Mouse (Mus musculus) ZHBTc4 (cell line): ENCODE measurements at regions not wholly inside any gene's neighbourhood (a gene's known extent, or its start where the extent isn't known, plus 50 kb on each side); places are given as distances from the start of the nearest gene placed in this dataset.

Experiments
- DNase-seq: peaks from one replicate; pipeline ENCODE4 v3.0.0-alpha.2; 2011; ENCODE audit warnings: low read depth, low spot score

GRCm38 (mm10) chr2:100918122-100918521 is 706.4 kb upstream of the Rag2 start:
- no peak for DNase-seq

DNA sequence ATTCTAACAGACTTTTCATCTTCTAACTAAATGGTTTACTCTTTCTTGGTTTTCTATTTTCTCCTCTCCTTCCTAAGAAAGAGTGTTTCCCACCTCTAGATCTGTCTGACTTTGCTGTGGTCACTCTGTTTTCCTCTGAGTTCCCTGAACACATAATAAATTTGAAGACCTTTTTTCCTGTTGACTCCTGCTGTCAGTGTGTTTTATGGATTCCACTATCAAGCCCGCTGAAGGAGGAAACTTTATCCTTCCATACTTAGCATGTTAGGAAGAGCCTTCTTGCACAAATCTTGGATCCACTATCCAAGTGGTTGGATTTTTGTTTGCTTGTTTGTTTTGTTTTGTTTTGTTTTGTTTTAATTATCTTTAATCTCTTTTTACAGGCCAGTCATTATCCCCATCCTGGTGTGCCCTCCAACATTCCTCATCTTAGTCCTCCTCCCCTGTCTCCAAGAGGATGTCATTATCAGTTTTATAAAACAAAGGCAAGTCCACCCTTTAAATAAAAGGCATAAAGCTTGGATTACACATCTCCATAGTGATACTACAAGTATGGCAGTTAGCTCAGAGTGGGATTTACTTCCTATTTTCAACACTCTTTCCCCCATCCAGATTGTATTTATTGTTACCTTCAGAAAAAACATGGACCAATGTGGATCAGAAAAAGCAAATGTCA is 704.8 kb upstream of the Rag2 start:
- no peak for DNase-seq

DNA sequence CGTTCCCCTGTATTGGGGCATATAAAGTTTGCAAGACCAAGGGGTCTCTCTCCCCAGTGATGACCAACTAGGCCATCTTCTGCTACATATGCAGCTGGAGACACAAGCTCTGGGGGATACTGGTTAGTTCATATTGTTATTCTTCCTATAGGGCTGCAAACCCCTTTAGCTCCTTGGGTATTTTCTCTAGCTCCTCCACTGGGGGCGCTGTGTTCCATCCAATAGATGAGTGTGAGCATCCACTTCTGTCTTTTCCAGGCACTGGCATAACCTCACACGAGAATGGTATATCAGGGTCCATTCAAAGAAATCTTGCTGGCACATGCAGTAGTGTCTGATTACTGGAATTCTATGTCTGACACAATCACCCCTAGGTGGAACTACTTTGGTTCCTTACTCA is 675.9 kb upstream of the Rag2 start:
- peak; percentile 30 for DNase-seq

DNA sequence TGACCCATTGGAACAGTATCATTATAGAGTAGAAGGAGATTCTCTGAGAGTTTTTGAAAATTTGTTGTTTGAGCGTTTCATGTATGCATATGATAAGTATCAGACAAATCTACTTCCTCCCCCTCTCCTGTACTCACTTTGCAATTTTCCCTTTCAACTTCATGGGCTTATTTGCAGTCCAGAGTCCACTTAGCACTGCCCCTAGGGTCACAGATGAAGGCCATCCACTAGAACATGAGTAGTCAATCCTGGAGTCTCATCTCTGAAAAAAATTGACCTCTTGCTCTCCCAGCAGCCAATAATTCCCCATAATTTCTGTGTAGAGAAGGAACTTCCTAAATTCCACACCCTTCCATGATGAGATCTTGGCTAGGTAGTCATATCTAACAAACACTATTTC is 665.1 kb upstream of the Rag2 start:
- no peak for DNase-seq

DNA sequence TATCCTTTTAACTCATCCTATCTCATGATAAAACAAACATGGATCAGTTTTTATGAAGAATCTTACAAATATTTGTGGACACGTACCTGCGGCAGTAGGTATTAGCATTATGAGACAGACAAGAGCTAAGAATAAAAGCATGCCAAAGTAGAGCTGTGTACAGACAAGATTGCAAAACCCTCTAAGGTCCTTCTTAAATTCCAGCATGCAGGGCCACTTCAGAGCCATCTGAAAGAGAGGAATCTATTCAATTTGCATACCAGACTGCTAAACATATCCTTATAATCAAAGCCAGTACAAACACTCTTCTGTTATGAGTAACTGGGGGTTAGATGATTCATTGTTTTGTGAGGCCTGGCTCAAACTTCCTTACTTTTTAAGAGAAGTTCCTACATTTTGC is 659.9 kb upstream of the Rag2 start:
- no peak for DNase-seq

DNA sequence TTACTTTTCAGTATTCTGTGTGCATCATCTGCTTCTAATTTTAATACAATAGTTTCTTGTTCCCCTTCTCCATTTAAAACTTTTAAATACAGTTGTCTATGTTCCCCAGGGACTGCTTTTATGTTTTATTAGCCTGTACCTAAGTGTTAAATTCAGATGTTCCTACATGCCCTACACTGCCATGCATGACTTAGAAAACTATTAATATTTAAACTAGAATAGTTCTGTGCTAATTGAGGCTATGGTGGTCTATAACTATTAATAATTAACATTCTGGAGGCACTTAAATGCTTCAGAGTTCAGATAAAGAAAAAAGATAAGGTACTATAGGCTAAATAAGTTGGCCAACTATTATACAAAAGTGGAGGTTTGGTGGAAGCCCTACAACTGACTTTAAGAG is 647.3 kb upstream of the Rag2 start:
- no peak for DNase-seq

- no peak for DNase-seq
Observed at GRCm38 (mm10) chr2:100982362-100982761, 642.2 kb upstream of the Rag2 start.

DNA sequence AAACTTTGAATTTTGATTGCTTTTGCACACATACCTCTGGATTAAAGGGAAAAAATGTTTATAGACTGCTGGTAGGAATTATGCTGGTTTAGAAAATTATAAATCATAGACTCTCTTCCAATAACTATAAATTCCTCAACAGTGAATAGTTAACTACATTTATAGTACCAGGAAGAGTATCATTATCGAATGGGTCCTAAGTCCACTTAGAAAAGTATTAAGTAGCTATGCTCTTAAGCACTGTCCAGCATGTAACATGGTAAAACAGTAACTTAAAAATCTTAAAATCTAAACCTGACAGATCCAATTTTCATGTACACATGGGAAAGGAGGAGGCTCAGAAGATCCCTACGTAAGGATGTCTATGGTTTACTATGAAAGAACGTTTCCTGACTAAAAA is 609.2 kb upstream of the Rag2 start:
- DNase-seq = no peak

DNA sequence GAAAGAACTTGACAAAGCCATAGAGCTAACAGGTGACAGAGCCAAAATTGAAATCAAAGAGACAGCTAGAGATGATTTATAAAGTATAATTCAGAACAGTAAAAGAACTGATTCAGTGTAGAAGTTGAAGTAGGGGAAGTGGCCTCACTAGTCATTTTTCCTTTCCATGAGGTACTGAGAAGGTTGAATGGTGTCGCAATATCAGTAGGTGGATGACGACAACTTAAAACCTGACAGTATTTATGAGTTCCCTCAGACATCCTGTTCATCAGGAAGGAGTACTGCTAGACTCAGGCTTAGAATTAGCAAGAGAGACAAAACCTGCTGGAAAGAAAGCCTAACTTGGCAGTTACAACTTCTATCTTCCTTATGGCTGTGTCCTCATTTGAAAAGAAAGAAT is 605.1 kb upstream of the Rag2 start:
- DNase-seq = no peak

DNA sequence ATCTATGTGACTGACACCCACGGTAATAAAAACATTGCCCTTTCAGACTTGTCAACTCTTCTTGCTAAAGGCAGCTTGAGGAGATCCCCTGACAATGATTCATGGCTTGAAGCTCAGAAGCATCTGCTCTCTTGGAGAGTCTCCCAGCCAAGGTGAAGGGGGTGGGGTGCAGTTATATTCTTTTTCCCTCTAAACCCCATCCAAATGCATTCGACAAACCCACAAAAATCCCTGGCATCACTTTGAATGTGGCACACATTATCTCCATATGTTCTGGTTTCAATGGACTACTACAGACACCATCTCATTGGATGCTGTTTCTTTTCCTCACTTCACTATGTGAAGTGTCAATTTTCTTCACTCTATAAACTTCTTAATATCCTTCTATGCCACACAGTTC is 603.0 kb upstream of the Rag2 start:
- no peak for DNase-seq

DNA sequence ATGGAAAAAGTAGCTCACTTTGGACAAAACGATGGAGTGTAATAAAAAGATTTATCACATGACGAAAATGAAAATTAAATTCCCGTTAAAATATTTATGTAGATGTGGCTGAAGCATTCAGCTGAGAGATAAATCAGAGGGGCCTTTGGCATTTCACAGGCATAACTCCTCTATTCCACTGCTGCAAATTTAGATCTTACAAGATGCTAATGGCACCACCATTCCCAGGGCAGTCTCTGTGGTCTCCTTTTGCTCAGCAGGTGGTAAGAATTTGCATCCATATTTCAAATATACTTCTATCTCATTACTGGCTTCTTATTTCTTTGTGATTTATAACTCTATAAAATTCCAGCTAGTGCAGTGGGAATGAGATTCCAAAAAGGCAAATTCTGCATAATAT is 581.5 kb upstream of the Rag2 start:
- DNase-seq = no peak

GRCm38 (mm10) chr2:101062939-101063338 is 561.6 kb upstream of the Rag2 start:
- no peak for DNase-seq

GRCm38 (mm10) chr2:101074990-101075389 is 549.5 kb upstream of the Rag2 start:
- DNase-seq = no peak

DNA sequence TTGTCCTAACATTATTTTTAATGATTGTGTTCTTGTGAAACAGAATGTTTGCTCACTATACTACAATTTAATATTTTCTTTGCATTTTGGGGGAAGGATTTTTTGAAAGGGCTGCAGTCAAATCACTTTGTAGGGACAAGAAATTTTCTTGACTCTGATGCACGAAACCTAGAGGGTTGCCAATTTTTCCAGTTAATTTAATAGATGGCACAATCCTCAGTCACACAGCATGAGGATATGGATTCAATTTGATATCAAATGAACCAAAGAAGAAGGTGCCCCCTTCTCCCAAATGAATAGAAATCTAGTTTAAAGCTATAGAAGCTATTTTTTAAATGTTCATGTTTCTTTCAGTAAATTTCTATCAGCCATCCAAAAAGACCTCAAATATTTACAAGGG is 544.3 kb upstream of the Rag2 start:
- DNase-seq = no peak

GRCm38 (mm10) chr2:101083813-101084212 is 540.7 kb upstream of the Rag2 start:
- DNase-seq = no peak

DNA sequence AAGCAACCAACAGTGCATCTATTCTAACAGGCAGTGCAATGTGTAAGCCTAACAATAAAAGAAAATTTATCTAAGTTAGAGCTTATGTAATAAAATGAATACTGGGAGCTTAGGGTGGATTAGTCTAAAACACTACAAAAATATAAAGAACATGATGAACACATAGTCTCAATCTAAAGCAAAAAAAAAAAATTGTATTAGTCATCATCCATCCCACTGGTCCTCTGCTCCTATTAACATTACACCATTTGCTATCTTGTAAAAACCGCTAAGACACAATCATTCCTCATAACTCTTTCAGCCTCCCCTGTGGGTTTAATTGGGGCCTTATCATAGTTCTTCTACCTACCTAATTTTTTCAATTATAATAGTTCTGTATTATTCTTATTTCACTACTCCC is 539.9 kb upstream of the Rag2 start:
- no peak for DNase-seq

DNA sequence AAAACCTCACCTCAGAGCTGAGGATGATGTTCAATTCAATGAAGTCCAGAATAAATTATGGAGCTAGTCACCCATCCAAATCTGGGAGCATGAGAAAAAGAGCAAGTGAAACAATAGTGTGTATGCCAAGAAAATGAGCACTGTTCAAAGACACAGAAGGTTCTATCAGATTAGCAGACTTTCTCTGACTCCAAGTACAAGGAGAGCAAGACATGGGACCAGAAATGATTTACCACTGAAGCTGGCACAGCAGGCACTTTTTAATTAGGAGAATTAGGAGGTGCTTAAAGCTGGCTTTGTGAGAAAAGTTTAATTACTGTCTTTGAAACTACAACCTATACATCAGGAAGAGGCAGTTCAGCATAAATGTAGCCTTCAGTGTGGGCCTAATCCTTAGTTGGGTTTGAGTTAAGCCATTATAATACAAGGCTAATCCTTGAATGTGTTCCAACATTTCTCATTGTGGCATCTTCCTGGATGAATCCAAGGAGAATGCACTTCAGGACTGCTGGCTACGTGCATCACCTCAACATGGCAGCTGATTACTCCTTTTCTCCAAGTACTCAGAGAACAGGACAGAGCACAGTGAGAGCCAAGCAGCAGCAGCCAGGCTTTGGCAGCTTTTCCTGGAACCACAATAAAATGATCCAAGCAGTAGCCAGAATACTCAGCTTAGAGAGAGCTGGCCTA is 517.2 kb upstream of the Rag2 start:
- no peak for DNase-seq

- DNase-seq = peak; percentile 8
Observed at GRCm38 (mm10) chr2:101136867-101137266, 487.7 kb upstream of the Rag2 start.

DNA sequence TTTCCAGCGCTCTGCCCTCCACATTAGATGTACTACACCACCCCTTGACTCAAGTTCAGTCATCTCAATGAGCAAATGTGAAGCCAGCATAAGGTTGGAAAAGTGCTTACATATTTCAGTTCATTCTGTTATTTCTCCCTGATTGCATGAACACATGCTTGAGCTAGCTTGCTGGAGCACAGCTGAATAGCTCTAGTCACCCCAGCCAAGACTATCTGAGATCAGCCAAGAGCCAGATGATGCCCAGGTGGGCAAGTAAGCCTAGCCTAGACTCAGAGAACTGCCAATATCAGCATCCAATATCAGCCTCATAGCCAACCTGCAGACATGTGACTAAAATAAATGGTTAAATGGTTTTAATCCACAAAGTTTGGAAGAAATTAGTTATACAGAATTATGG is 484.6 kb upstream of the Rag2 start:
- no peak for DNase-seq

- DNase-seq = no peak
Observed at GRCm38 (mm10) chr2:101156755-101157271, 467.7 kb upstream of the Rag2 start.

DNA sequence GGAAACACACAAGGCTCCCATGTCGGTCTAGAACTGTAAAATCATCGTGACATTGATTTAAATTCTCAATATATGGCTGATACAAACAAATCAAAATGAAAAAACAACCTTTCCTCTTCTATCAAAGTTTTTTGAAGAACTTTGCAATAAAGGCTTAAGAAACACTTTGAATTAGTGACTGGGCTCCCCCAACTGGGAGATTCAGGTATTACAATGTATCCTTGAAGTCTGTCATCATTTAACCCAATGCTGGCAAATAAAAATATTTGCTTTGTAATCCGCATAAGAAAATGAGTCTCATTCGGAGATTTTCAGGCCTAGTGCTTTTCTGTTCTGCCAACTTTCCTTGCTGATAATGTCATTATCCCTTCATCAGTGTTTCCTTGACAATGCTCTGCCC is 465.2 kb upstream of the Rag2 start:
- DNase-seq = peak; percentile 57

- no peak for DNase-seq
Observed at GRCm38 (mm10) chr2:101165942-101166341, 458.6 kb upstream of the Rag2 start.

DNA sequence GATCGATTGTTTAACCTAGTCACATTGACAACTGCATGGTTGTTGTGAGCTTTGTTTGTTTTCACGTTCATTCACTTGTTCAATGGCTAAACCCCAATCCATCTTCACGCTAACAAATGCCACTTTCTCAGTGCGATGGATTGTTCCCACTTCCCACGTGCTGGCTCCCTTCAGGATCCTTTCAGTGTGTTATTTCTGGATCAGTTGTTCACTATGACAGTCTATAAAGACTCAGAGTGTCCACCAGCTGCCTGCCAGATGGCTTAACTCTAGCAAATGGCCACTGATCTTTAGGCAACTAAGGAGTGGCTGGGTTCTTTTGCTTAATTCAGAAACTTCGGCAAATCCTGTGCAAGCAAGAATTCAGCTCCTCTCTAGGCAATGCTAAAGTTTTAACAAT is 451.7 kb upstream of the Rag2 start:
- DNase-seq = no peak
